Mouse (Mus musculus) T-cell, adult 66 days (primary cell): Measurements from ENCODE around the gene Dpy19l1. TPM values are rescaled to one million over a fixed set of nuclear protein-coding genes. Genes with fewer than 3 reads are reported as not detected.

ENCODE experiments used
- total RNA-seq, 2 experiments: library from RNA; stranded (reverse); gene quantifications; 3 replicates in 1 of 2; 4 replicates in 1 of 2; pipeline ENCODE4 v1.2.4; 2023

Dpy19l1 gene
- total RNA-seq, result 10 to 100 TPM; 22.2 to 26.7 TPM

DNA sequence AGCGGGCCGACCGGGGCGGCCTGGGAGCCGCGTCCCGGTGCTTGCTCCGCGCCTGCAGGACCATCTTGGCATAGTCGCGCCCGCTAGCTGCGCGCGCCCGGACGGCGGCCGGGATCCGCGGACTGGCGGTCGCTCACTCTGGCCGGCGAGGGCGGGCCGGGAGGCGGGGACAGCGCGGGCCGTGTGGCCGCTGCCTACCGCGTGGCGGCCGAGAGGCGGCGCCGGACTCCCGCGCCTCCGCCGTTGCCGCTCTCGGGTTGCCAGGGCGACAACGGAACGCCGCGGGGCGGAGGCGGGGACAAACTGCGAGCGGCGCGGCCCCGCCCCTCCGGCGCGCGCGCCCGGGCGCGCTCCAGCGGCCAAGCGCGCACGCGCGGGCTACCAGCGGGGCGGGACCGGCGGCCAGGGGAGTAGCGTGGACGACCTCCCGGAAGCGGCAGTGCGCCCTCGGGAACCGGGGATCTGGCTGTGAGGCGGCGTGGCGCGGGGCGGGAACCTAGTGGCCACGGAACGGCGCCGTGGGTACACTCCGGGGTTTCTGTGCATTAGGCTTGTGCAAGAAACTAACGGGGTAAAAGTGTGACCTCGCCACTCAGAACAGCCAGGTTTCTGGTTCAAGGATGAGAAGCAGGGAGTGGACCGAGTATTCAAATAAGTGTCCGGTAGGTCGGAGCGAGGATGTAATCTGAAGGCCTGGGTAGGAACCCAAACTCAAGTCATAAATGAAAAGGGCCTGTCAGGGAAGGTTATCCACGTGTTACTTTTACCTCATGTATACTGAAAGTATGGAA lies at the start of gene Dpy19l1:
TSS of gene Dpy19l1 (minus strand) at position 74 of the 791 bp plus-strand sequence.

Other genes with a start within 250 kb of the Dpy19l1 start
- not detected for gene Cypt4, start 122.1 kb upstream of the Dpy19l1 start, total RNA-seq
- not detected for gene Dpy19l2, start 193.2 kb upstream of the Dpy19l1 start, total RNA-seq